Mouse (Mus musculus) forebrain, embryonic 14.5 days (tissue): ENCODE measurements around the gene Dnajb14. TPM values are rescaled to one million over a fixed set of nuclear protein-coding genes. Genes with fewer than 3 reads are reported as not detected.
A peak's percentile ranks its signal among the peaks of the same experiment; 100 is the strongest.

Source experiments
- ATAC-seq: fragments of 200-750 bp; cut with Nextera tagmentation; 2 replicates; pipeline ENCODE4 v1.8.0; 2017; ENCODE audit warnings: mild to moderate bottlenecking, moderate library complexity
- DNase-seq: peaks from one replicate; pipeline ENCODE4 v3.0.0-alpha.2; 2015; ENCODE audit warnings: low spot score
- H3K27ac ChIP-seq: fragments of 300-500 bp; sonication (generic); 2 replicates; pipeline ENCODE4 v1.5.1; 2014; ENCODE audit warnings: low read depth, mild to moderate bottlenecking, control low read depth, low read length, moderate library complexity
- H3K27me3 ChIP-seq: fragments of 300-500 bp; sonication (generic); replicated peaks from 2 replicates; pipeline ENCODE4 v1.6.1; 2014; ENCODE audit warnings: low read length, control low read depth, mixed read lengths; ENCODE audit not compliant: control insufficient read depth, insufficient read depth
- H3K36me3 ChIP-seq: fragments of 300-500 bp; sonication (generic); 2 replicates; pipeline ENCODE4 v1.6.1; 2014; ENCODE audit warnings: low read length, control low read depth; ENCODE audit not compliant: control insufficient read depth, insufficient read depth
- H3K4me1 ChIP-seq: fragments of 300-500 bp; sonication (generic); 2 replicates; pipeline ENCODE4 v1.6.1; 2014; ENCODE audit warnings: antibody characterized with exemption, low read length, control low read depth; ENCODE audit not compliant: control insufficient read depth, insufficient read depth
- H3K4me2 ChIP-seq: fragments of 300-500 bp; sonication (generic); 2 replicates; pipeline ENCODE4 v1.6.1; 2014; ENCODE audit warnings: mild to moderate bottlenecking, control low read depth, low read length
- H3K4me3 ChIP-seq: fragments of 300-500 bp; sonication (generic); 2 replicates; pipeline ENCODE4 v1.5.1; 2014; ENCODE audit warnings: low read depth, low read length, control low read depth
- H3K9ac ChIP-seq: fragments of 300-500 bp; sonication (generic); 2 replicates; pipeline ENCODE4 v1.6.1; 2014; ENCODE audit warnings: mild to moderate bottlenecking, low read length, control low read depth, moderate library complexity
- H3K9me3 ChIP-seq: fragments of 300-500 bp; sonication (generic); replicated peaks from 2 replicates; pipeline ENCODE4 v1.6.1; 2016; ENCODE audit warnings: low read length, control low read depth, mixed read lengths; ENCODE audit not compliant: control insufficient read depth
- WGBS: fragments of 180-500 bp; shearing (Covaris S2); extraction: QIAGEN DNeasy Blood & Tissue Kit; methylation state at CpG from one replicate; pipeline ENCODE4 v1.1.7; 2014; 5-methylcytosine and 5-hydroxymethylcytosine counted together
- polyA plus RNA-seq: library from polyadenylated mRNA; unstranded; fragments of >200 nt; fragmentation: Nextera tagmentation; extraction: Ambion mirVana; gene quantifications from 2 replicates; pipeline ENCODE4 v1.2.1, GENCODE M21; 2014

The Dnajb14 gene
- polyA plus RNA-seq, 1 experiment from 2014 or later = 6.3 TPM

- DNase-seq (no peak), ATAC-seq (no peak)
- Histone ChIP-seq H3K4me3 (no peak overlapping the region), H3K36me3 (0 out of 2 replicates have a peak, but pooled peaks cover 4% of the 10 kb centered on the region), H3K4me1 (no peaks in the 10 kb centered on the region), H3K27ac (no peak overlapping the region), H3K9me3 (no peaks in the 10 kb centered on the region), H3K4me2 (no peak overlapping the region), H3K9ac (no peak overlapping the region), H3K27me3 (no peaks in the 10 kb centered on the region)
- 52% methylated on average over 5 of the region's 5 CpGs for WGBS
Observed at GRCm38 (mm10) chr3:137935570-137936525, 68.4 kb downstream of the Dnajb14 start.

- WGBS = 47% methylated on average over 6 of the region's 6 CpGs
- DNase-seq (no peak), ATAC-seq (no peak)
- Histone ChIP-seq H3K27me3 (no peaks in the 10 kb centered on the region), H3K4me1 (no peaks in the 10 kb centered on the region), H3K9me3 (no peaks in the 10 kb centered on the region), H3K9ac (no peak overlapping the region), H3K36me3 (0 out of 2 replicates have a peak, but pooled peaks cover 2% of the 10 kb centered on the region), H3K27ac (no peak overlapping the region), H3K4me2 (no peak overlapping the region), H3K4me3 (no peak overlapping the region)
Observed at GRCm38 (mm10) chr3:137936541-137936940, 69.1 kb downstream of the Dnajb14 start.

- no peak overlapping the region for H3K27ac ChIP-seq
- H3K9ac ChIP-seq = no peak overlapping the region
- ATAC-seq = peak; percentile 75
- H3K36me3 ChIP-seq = no peaks in the 10 kb centered on the region
- no peaks in the 10 kb centered on the region for H3K9me3 ChIP-seq
- H3K4me2 ChIP-seq = peak overlapping the region; percentile 18; the same call in 1 of the 2 replicates
- H3K4me3 ChIP-seq = no peak overlapping the region
- WGBS = 39% methylated on average over 6 of the region's 6 CpGs
- no peaks in the 10 kb centered on the region for H3K27me3 ChIP-seq
- peak; percentile 60 for DNase-seq
- no peaks in the 10 kb centered on the region for H3K4me1 ChIP-seq
Observed at GRCm38 (mm10) chr3:137938608-137939007, 71.1 kb downstream of the Dnajb14 start.

- no peaks in the 10 kb centered on the region for H3K27me3 ChIP-seq
- no peaks in the 10 kb centered on the region for H3K4me1 ChIP-seq
- no peak overlapping the region for H3K4me2 ChIP-seq
- 71% methylated on average over 4 of the region's 4 CpGs for WGBS
- H3K4me3 ChIP-seq = no peak overlapping the region
- no peak overlapping the region for H3K27ac ChIP-seq
- DNase-seq (no peak), ATAC-seq (no peak)
- no peaks in the 10 kb centered on the region for H3K36me3 ChIP-seq
- H3K9me3 ChIP-seq = no peaks in the 10 kb centered on the region
- no peak overlapping the region for H3K9ac ChIP-seq
Observed at GRCm38 (mm10) chr3:137940757-137941156, 73.3 kb downstream of the Dnajb14 start.

GRCm38 (mm10) chr3:137941555-137941954, 74.1 kb downstream of the Dnajb14 start:
- no peak overlapping the region for H3K4me3 ChIP-seq
- no peak overlapping the region for H3K9ac ChIP-seq
- H3K36me3 ChIP-seq = no peaks in the 10 kb centered on the region
- no peaks in the 10 kb centered on the region for H3K27me3 ChIP-seq
- H3K27ac ChIP-seq = no peak overlapping the region
- ATAC-seq (no peak), DNase-seq (no peak)
- no peaks in the 10 kb centered on the region for H3K4me1 ChIP-seq
- H3K9me3 ChIP-seq = no peaks in the 10 kb centered on the region
- no peak overlapping the region for H3K4me2 ChIP-seq

GRCm38 (mm10) chr3:137942098-137942622, 74.7 kb downstream of the Dnajb14 start:
- Histone ChIP-seq H3K4me3 (no peak overlapping the region), H3K36me3 (no peaks in the 10 kb centered on the region), H3K9ac (no peak overlapping the region), H3K4me2 (no peak overlapping the region), H3K4me1 (no peaks in the 10 kb centered on the region), H3K27ac (no peak overlapping the region), H3K9me3 (no peaks in the 10 kb centered on the region), H3K27me3 (no peaks in the 10 kb centered on the region)
- ATAC-seq (no peak), DNase-seq (no peak)
- 90% methylated on average over 12 of the region's 12 CpGs for WGBS

- no peaks in the 10 kb centered on the region for H3K4me1 ChIP-seq
- no peak overlapping the region for H3K4me2 ChIP-seq
- no peak for ATAC-seq
- H3K9me3 ChIP-seq = no peaks in the 10 kb centered on the region
- 89% methylated on average over 6 of the region's 6 CpGs for WGBS
- H3K27ac ChIP-seq = no peak overlapping the region
- no peak for DNase-seq
- H3K27me3 ChIP-seq = no peaks in the 10 kb centered on the region
- H3K4me3 ChIP-seq = no peak overlapping the region
- H3K36me3 ChIP-seq = no peaks in the 10 kb centered on the region
- H3K9ac ChIP-seq = no peak overlapping the region
Observed at GRCm38 (mm10) chr3:137943737-137944154, 76.3 kb downstream of the Dnajb14 start.

- H3K4me2 ChIP-seq = no peak overlapping the region
Observed at GRCm38 (mm10) chr3:137946827-137947226, 79.4 kb downstream of the Dnajb14 start.

GRCm38 (mm10) chr3:137947525-137947924, 80.0 kb downstream of the Dnajb14 start:
- no peaks in the 10 kb centered on the region for H3K9me3 ChIP-seq
- DNase-seq (no peak), ATAC-seq (no peak)
- H3K27ac ChIP-seq = no peak overlapping the region
- no peak overlapping the region for H3K9ac ChIP-seq
- no peak overlapping the region for H3K4me2 ChIP-seq
- no peak overlapping the region for H3K4me3 ChIP-seq
- 87% methylated on average over 4 of the region's 4 CpGs for WGBS
- H3K4me1 ChIP-seq = no peaks in the 10 kb centered on the region
- H3K36me3 ChIP-seq = no peaks in the 10 kb centered on the region
- H3K27me3 ChIP-seq = no peaks in the 10 kb centered on the region

More at GRCm38 (mm10) chr3:137946827-137947226, 79.4 kb downstream of the Dnajb14 start:
- no peak for ATAC-seq
- Histone ChIP-seq H3K4me3 (no peak overlapping the region), H3K9me3 (no peaks in the 10 kb centered on the region), H3K27ac (no peak overlapping the region), H3K4me1 (no peaks in the 10 kb centered on the region), H3K9ac (no peak overlapping the region), H3K27me3 (no peaks in the 10 kb centered on the region), H3K36me3 (no peaks in the 10 kb centered on the region)
- 85% methylated on average over 3 of the region's 3 CpGs for WGBS
- DNase-seq = no peak
